Mouse (Mus musculus): ENCODE data around the gene Ndufb7. TPM values are rescaled to one million over a fixed set of nuclear protein-coding genes. Genes with fewer than 3 reads are reported as not detected.
"Not testable (repeated sequence)": the region's sequence is repeated elsewhere in the genome, so short reads cannot be mapped to it uniquely, and the experiment has no call there.

Gene Ndufb7
- total and polyA plus RNA-seq, 2 experiments from 2014 or later, result 155 to 392 TPM

GRCm38 (mm10) chr8:83563246-83563645 lies 3.2 kb upstream of the Ndufb7 start:
- no peak for TF ChIP-seq CTCF (IDR thresholded peaks at IDR 0.05; ENCODE audit: low read depth)
- Histone ChIP-seq H3K9me3 (ENCODE audit: low read length) (no peaks in the 10 kb centered on the region), H3K9ac (no peak overlapping the region), H3K27ac (ENCODE audit: low read depth, low read length) (no peak overlapping the region), H3K27me3 (ENCODE audit: insufficient read depth, low read length) (no peaks in the 10 kb centered on the region), H3K36me3 (ENCODE audit: insufficient read depth) (no peaks in the 10 kb centered on the region), H3K4me3 (ENCODE audit: low read depth, low read length) (no peak overlapping the region), H3K4me2 (ENCODE audit: low read depth) (no peak overlapping the region), H3K4me1 (ENCODE audit: insufficient read depth) (peaks cover 6% of the 10 kb centered on the region; the same call in 1 of the 2 replicates)
- no peak for DNase-seq
- WGBS, result 76% methylated on average over 4 of the region's 4 CpGs
- no peak for ATAC-seq

- peak; percentile 41 for TF ChIP-seq CTCF (IDR thresholded peaks at IDR 0.05; ENCODE audit: low read depth)
- H3K9ac ChIP-seq, result no peak overlapping the region
- DNase-seq (no peak), ATAC-seq (no peak)
- peaks cover 6% of the 10 kb centered on the region; the same call in 1 of the 2 replicates for H3K4me1 ChIP-seq (ENCODE audit: insufficient read depth)
- no peaks in the 10 kb centered on the region for H3K27me3 ChIP-seq (ENCODE audit: insufficient read depth, low read length)
- 74% methylated on average over 9 of the region's 9 CpGs for WGBS
- no peak overlapping the region for H3K27ac ChIP-seq (ENCODE audit: low read depth, low read length)
- 0 out of 2 replicates have a peak overlapping the region, but pooled peaks have one; percentile 82 for H3K4me2 ChIP-seq (ENCODE audit: low read depth)
- H3K9me3 ChIP-seq (ENCODE audit: low read length), result no peaks in the 10 kb centered on the region
- H3K36me3 ChIP-seq (ENCODE audit: insufficient read depth), result 0 out of 2 replicates have a peak, but pooled peaks cover 8% of the 10 kb centered on the region
- H3K4me3 ChIP-seq (ENCODE audit: low read depth, low read length), result no peak overlapping the region
Measured at GRCm38 (mm10) chr8:83565731-83566375, 618 bp upstream of the Ndufb7 start.

GRCm38 (mm10) chr8:83567668-83568067 lies 1.2 kb downstream of the Ndufb7 start:
- no peak for DNase-seq
- ATAC-seq, result no peak
- Histone ChIP-seq H3K27me3 (ENCODE audit: insufficient read depth, low read length) (no peaks in the 10 kb centered on the region), H3K4me1 (ENCODE audit: insufficient read depth) (peaks cover 6% of the 10 kb centered on the region; the same call in 1 of the 2 replicates), H3K9ac (peak overlapping the region; percentile 61), H3K27ac (ENCODE audit: low read depth, low read length) (no peak overlapping the region), H3K4me3 (ENCODE audit: low read depth, low read length) (peak overlapping the region; percentile 71), H3K4me2 (ENCODE audit: low read depth) (peak overlapping the region; percentile 82), H3K9me3 (ENCODE audit: low read length) (no peaks in the 10 kb centered on the region), H3K36me3 (ENCODE audit: insufficient read depth) (peaks cover 24% of the 10 kb centered on the region)
- TF ChIP-seq CTCF (IDR thresholded peaks at IDR 0.05; ENCODE audit: low read depth), result no peak
- 58% methylated on average over 3 of the region's 3 CpGs for WGBS

GRCm38 (mm10) chr8:83568128-83568527 lies 1.7 kb downstream of the Ndufb7 start:
- 66% methylated on average over 5 of the region's 5 CpGs for WGBS
- Histone ChIP-seq H3K27ac (ENCODE audit: low read depth, low read length) (no peak overlapping the region), H3K9ac (0 out of 2 replicates have a peak overlapping the region, but pooled peaks have one; percentile 61), H3K9me3 (ENCODE audit: low read length) (no peaks in the 10 kb centered on the region), H3K36me3 (ENCODE audit: insufficient read depth) (peaks cover 29% of the 10 kb centered on the region), H3K4me2 (ENCODE audit: low read depth) (peak overlapping the region; percentile 82; the same call in 1 of the 2 replicates), H3K4me1 (ENCODE audit: insufficient read depth) (peaks cover 6% of the 10 kb centered on the region; the same call in 1 of the 2 replicates), H3K4me3 (ENCODE audit: low read depth, low read length) (no peak overlapping the region), H3K27me3 (ENCODE audit: insufficient read depth, low read length) (no peaks in the 10 kb centered on the region)
- DNase-seq, result no peak
- TF ChIP-seq CTCF (IDR thresholded peaks at IDR 0.05; ENCODE audit: low read depth), result no peak
- ATAC-seq, result no peak

- Histone ChIP-seq H3K9me3 (ENCODE audit: low read length) (no peaks in the 10 kb centered on the region), H3K9ac (no peak overlapping the region), H3K27ac (ENCODE audit: low read depth, low read length) (no peak overlapping the region), H3K4me1 (ENCODE audit: insufficient read depth) (peaks cover 6% of the 10 kb centered on the region; the same call in 1 of the 2 replicates), H3K36me3 (ENCODE audit: insufficient read depth) (peaks cover 35% of the 10 kb centered on the region), H3K27me3 (ENCODE audit: insufficient read depth, low read length) (no peaks in the 10 kb centered on the region), H3K4me2 (ENCODE audit: low read depth) (no peak overlapping the region), H3K4me3 (ENCODE audit: low read depth, low read length) (no peak overlapping the region)
- 85% methylated on average over 5 of the region's 5 CpGs for WGBS
- no peak for TF ChIP-seq CTCF (IDR thresholded peaks at IDR 0.05; ENCODE audit: low read depth)
- DNase-seq, result no peak
- ATAC-seq, result no peak
Measured at GRCm38 (mm10) chr8:83568755-83569154, 2.3 kb downstream of the Ndufb7 start.

- Histone ChIP-seq H3K9me3 (ENCODE audit: low read length) (no peaks in the 10 kb centered on the region), H3K4me2 (ENCODE audit: low read depth) (no peak overlapping the region), H3K4me3 (ENCODE audit: low read depth, low read length) (no peak overlapping the region), H3K27ac (ENCODE audit: low read depth, low read length) (no peak overlapping the region), H3K4me1 (ENCODE audit: insufficient read depth) (peaks cover 6% of the 10 kb centered on the region; the same call in 1 of the 2 replicates), H3K9ac (no peak overlapping the region), H3K27me3 (ENCODE audit: insufficient read depth, low read length) (no peaks in the 10 kb centered on the region), H3K36me3 (ENCODE audit: insufficient read depth) (peaks cover 38% of the 10 kb centered on the region)
- ATAC-seq, result no peak
- TF ChIP-seq CTCF (IDR thresholded peaks at IDR 0.05; ENCODE audit: low read depth), result no peak
- DNase-seq, result no peak
- 76% methylated on average over 4 of the region's 4 CpGs for WGBS
Measured at GRCm38 (mm10) chr8:83569165-83569564, 2.7 kb downstream of the Ndufb7 start.

GRCm38 (mm10) chr8:83570272-83571000 lies 4.0 kb downstream of the Ndufb7 start:
- H3K4me3 ChIP-seq (ENCODE audit: low read depth, low read length), result no peak overlapping the region
- no peak overlapping the region for H3K9ac ChIP-seq
- H3K4me1 ChIP-seq (ENCODE audit: insufficient read depth), result peaks cover 6% of the 10 kb centered on the region; the same call in 1 of the 2 replicates
- no peak for TF ChIP-seq CTCF (IDR thresholded peaks at IDR 0.05; ENCODE audit: low read depth)
- no peak for DNase-seq
- peaks cover 38% of the 10 kb centered on the region for H3K36me3 ChIP-seq (ENCODE audit: insufficient read depth)
- H3K27me3 ChIP-seq (ENCODE audit: insufficient read depth, low read length), result no peaks in the 10 kb centered on the region
- no peak for ATAC-seq
- H3K4me2 ChIP-seq (ENCODE audit: low read depth), result no peak overlapping the region
- H3K27ac ChIP-seq (ENCODE audit: low read depth, low read length), result no peak overlapping the region
- H3K9me3 ChIP-seq (ENCODE audit: low read length), result no peaks in the 10 kb centered on the region
- 87% methylated on average over 15 of the region's 15 CpGs for WGBS

GRCm38 (mm10) chr8:83571001-83571340 lies 4.5 kb downstream of the Ndufb7 start:
- not testable (repeated sequence) for H3K4me1 ChIP-seq (ENCODE audit: insufficient read depth); ATAC-seq; DNase-seq; H3K9me3 ChIP-seq (ENCODE audit: low read length); H3K27me3 ChIP-seq (ENCODE audit: insufficient read depth, low read length); H3K9ac ChIP-seq; H3K4me3 ChIP-seq (ENCODE audit: low read depth, low read length); H3K4me2 ChIP-seq (ENCODE audit: low read depth); H3K27ac ChIP-seq (ENCODE audit: low read depth, low read length)
- 95% methylated on average over 7 of the region's 7 CpGs for WGBS
- H3K36me3 ChIP-seq (ENCODE audit: insufficient read depth), result peaks cover 38% of the 10 kb centered on the region

Data from forebrain, postnatal 0 days (tissue).